Mouse (Mus musculus): ENCODE data around the gene H3f3b.

H3f3b gene

DNA sequence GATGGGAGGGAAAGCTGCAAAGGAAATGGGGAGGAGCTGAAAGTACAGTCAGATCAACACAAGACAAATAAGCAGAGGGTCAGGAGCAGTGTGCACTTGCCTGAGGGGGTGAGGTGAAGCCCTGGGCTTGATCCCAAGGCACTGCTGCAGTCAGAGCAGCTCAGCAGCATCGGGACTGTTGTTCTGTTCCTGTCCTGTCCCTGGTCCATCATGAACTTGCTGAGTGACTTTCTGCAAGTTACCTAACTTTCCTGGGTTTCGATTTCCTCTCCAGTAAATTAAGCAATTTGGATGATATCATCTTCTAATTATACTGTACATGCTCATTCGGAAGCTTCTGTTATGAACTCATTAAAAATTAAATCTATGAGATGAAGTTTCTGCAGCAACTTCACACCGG lies at the start of gene H3f3b:
TSS of gene H3f3b (minus strand) at position 207 of the 400 bp plus-strand sequence.
- DNase-seq (ENCODE audit: low spot score in 2 of 2): no peak

GRCm38 (mm10) chr11:116076836-116077235 lies 49.1 kb upstream of the H3f3b start:
- DNase-seq (ENCODE audit: low spot score in 2 of 2): no peak

DNA sequence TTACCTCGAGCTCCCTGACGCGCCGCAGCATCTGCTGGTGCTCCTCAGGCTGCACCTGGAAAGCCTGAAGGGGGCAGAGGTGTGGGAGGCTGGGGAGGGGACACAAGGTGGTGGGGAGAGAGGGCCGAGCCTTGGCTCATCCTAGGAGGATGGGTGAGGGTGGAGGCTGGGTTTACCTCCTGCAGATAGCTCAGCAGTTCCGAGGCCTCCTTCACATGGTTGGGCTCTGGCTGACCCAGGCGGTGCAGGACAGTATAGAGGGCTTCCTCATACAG lies 48.4 kb upstream of the H3f3b start:
- no peak for DNase-seq (ENCODE audit: low spot score in 2 of 2)

- DNase-seq (ENCODE audit: low spot score in 2 of 2): no peak
These were observed 47.9 kb upstream of the H3f3b start for GRCm38 (mm10) chr11:116075539-116076265.

GRCm38 (mm10) chr11:116074436-116074991 lies 46.8 kb upstream of the H3f3b start:
- no peak for DNase-seq (ENCODE audit: low spot score in 2 of 2)

GRCm38 (mm10) chr11:116072608-116073007 lies 44.8 kb upstream of the H3f3b start:
- no peak for DNase-seq (ENCODE audit: low spot score in 2 of 2)

DNA sequence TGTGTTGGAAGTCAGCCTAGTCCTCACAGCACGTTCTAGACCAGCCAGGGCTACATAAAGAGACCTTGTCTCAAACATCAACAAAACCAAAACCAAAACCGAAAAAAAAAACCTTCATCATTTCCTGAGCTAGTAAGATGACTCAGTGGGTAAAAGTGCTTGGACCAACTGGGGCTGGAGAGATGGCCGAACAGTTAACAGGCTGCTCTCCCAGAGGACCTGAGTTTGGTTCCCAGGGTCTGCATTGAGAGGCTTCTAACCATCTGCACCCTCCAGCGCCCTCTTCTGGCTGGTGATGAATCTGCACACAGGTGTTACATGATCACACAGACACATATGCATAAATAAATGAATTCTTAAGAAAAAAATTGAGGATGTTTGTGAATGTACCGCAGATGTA lies 43.7 kb upstream of the H3f3b start:
- DNase-seq (ENCODE audit: low spot score in 2 of 2): no peak

GRCm38 (mm10) chr11:116065345-116065744 lies 37.6 kb upstream of the H3f3b start:
- DNase-seq (ENCODE audit: low spot score in 2 of 2): no peak

GRCm38 (mm10) chr11:116064187-116064867 lies 36.6 kb upstream of the H3f3b start:
- DNase-seq (ENCODE audit: low spot score in 2 of 2): no peak

DNA sequence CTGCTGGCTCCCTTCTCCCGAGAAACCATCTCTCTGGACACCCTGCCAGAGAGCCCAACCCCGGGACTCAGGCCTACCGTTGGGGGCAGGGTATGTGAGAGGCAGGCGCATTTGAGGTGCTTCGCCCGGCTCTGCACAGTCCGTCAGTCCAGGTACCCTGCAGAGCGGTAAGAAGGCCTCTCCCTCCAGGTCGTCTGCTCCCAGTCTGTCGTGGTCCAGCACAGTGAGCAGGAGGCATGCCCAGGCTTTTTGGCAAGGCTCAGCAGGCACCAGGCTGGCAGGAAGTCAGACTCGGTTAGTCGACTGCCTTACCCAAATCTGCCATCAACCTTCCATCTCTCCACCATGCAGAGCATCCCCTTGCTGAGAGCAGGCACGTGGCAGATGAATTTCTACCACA lies 35.8 kb upstream of the H3f3b start:
- peak in 1 of 2 experiments; percentile 57 for DNase-seq (ENCODE audit: low spot score in 2 of 2)

- no peak for DNase-seq (ENCODE audit: low spot score in 2 of 2)
These were observed 34.8 kb upstream of the H3f3b start for GRCm38 (mm10) chr11:116062521-116062920.

- no peak for DNase-seq (ENCODE audit: low spot score in 2 of 2)
These were observed 34.1 kb upstream of the H3f3b start for GRCm38 (mm10) chr11:116061641-116062415.

DNA sequence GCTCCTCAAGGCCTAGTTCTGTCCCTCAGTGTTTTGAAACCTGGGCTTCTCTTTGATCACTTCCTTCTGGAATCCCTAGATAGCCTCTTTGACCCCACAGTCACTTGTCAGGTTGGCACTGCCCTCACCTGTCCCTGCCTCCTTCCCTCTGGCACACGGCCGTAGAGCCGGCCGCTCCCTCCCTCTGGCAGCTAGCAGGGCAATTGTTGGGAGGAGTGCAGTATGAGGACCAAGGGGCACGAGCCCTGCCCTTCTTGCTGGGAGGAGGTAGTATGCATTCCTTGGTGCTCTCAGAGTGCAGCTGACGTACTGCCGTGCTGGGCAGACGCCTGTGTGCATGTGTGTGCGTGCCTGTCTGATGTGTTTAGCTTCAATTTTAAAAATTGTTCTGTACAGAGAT lies 32.8 kb upstream of the H3f3b start:
- no peak for DNase-seq (ENCODE audit: low spot score in 2 of 2)

- DNase-seq (ENCODE audit: low spot score in 2 of 2): no peak
These were observed 31.9 kb upstream of the H3f3b start for GRCm38 (mm10) chr11:116059691-116060025.

DNA sequence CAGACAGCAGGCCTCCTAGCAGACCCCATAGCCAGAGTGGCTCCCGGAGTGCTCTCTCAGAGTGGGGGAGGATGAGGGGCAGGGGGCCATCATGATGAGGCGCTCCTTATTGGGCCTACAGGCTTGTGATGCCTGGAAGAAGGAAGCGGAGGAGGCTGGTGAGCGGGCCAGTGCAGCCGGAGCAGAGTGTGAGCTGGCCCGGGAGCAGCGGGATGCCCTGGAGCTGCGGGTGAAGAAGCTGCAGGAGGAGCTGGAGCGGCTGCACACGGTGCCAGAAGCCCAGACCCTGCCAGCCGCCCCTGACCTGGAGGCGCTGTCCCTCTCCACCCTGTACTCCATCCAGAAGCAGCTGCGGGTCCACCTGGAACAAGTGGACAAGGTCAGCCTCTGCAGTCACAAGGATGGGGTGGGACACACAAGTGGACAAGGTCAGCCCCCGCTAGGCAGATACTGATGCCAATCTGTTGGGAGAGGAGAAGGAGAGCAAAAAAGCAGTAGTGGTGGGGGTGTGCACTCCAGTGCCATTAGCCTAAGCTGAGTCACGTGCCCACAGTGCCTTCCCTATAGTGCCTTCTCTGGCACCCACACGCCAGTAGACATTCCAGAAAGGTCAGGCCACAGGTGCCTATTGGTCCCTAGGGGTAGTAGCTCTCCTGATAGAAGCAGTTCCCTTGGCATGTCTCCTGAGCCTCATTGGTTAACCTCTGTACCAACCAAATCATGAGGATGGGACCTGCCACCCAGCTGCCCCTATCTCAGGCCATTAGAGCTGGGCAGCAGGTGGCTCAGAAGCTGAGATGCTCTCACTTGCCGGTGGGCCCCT lies 31.3 kb upstream of the H3f3b start:
- no peak for DNase-seq (ENCODE audit: low spot score in 2 of 2)

GRCm38 (mm10) chr11:116058022-116058614 lies 30.4 kb upstream of the H3f3b start:
- no peak for DNase-seq (ENCODE audit: low spot score in 2 of 2)

- no peak for DNase-seq (ENCODE audit: low spot score in 2 of 2)
These were observed 29.6 kb upstream of the H3f3b start for GRCm38 (mm10) chr11:116057237-116057881.

DNA sequence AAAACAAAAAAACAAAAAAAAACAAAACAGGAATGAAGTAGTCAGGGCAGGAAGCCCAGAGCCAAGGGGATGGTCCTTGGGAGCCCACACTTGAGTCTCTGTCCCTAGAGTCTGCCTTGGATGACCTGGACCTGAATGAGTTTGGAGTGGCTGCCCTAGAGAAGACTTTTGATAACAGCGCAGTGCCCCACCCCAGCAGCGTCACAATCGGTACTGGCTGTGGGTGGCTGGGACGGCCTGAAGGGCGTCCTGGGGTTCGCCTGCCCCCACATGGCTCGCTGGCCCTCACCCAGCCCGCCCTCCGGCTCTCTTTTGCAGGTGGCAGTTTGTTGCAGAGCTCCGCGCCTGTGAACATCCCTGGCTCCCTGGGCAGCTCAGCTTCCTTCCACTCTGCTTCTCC lies 28.1 kb upstream of the H3f3b start:
- DNase-seq (ENCODE audit: low spot score in 2 of 2): no peak

DNA sequence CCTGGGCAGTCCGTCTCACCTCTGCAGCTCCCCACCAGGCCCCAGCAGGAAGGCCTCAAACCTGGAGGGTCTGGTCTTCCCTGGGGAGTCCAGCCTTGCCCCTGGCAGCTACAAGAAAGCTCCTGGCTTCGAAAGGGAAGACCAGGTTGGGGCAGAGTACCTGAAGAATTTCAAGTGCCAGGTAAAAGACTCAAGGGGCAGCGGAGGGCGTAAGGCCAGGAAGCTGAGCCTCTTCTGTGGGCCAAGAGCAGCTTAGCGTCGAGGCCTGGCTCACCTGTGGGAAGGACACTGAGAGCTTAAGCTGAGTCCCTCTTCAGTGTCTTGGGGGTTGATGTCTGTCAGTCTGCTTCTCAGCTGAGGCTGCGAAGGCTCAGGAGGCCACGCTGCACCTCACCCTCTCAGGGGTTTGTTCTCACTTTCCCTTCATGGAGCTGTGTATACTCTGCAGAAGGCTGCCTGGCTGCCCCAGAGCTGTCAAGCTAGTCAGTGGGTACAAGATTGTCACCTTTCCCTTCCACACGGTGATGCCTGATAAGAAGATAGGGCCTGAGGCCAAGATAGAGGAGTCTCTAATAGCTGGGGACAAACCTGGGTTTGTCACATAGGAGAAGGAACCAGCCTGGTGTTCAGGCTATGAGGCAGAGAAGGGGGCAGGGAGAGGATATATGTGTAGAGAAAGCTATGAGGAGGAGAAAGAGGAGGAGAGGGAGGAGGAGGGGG lies 25.9 kb upstream of the H3f3b start:
- DNase-seq (ENCODE audit: low spot score in 2 of 2): no peak

DNA sequence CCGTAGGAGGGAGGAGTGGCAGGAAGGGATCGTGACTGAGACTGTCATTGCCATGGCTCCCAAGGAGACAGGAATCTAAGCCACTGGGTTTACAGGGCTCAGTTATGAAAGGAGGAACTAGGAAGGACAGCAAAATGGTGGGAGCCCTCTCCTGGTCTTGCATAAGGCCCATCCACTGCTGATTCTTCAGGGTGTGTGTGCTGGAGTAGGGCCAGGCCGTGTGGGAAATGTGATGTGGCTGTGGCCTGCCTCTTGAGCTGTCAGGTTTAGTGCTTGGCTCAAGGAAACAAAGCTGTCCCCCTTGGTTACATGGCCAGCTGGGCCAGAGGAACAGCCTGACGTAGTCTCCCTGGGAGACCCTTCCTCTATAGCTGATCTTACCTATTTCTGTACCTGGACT lies 22.4 kb upstream of the H3f3b start:
- no peak for DNase-seq (ENCODE audit: low spot score in 2 of 2)
